Mouse (Mus musculus) right cerebral cortex, postnatal 25 days (tissue): ENCODE data around the gene Zfp987.
"Not testable (repeated sequence)": the region's sequence is repeated elsewhere in the genome, so short reads cannot be mapped to it uniquely, and the experiment has no call there.

Experiments used
- DNase-seq: peaks from one replicate; pipeline ENCODE4 v3.0.0; 2022

Zfp987 gene

DNA sequence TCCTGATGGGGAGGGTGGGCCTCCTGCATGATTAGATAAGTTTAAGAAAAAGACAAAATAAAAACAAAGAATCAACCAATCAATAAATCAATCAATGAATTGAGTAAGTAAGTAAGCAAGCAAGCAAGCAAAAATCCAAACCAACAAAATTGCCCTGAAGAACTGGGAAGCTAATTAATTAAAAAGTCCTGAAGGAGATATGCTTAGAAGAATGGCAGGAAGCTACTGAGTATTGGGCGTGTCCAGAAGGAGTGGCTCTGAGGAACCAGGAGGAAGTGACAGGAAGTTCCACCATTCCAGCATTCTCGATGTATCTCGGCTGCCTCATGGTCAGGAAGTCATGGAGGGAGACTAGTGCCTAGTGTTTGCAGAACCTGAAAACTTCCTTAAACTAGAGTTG is at the start of gene Zfp987:
Gene Zfp987, plus strand, starts transcription at position 301 of the 400 bp plus-strand sequence.
- not testable (repeated sequence) for DNase-seq

DNA sequence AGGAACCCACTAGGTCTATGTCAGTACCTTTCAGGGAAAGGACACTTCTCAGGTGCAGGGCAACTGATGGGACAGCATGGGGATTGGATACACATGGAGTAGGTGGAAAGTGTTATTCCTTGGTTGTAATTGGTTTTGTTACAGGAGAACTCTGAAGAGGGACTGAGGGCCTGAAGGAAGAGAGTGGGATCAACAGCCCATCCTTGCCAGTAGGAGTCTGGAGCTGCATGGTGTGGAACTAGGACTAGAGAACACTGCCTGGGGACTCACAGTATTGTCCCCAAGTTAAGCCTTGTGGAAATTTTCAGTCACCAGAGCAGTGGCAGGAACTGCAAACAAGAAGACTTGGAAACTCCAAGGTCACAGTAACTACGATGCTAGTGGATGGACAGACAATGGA is 44.6 kb upstream of the Zfp987 start:
- not testable (repeated sequence) for DNase-seq

DNA sequence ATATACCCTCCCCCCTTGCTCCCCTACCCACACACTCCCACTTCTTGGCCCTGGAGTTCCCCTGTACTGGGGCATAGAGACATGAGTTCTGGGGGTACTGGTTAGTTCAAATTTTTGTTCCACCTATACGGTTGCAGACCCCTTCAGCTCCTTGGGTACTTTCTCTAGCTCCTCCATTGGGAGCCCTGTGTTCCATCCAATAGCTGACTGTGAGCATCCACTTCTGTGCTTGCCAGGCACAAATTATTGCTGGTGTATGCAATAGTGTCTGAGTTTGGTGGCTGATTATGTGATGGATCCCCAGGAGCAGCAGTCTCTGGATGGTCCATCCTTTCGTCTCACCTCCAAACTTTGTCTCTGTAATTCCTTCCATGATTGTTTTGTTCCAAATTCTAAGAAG is 43.7 kb upstream of the Zfp987 start:
- not testable (repeated sequence) for DNase-seq

DNA sequence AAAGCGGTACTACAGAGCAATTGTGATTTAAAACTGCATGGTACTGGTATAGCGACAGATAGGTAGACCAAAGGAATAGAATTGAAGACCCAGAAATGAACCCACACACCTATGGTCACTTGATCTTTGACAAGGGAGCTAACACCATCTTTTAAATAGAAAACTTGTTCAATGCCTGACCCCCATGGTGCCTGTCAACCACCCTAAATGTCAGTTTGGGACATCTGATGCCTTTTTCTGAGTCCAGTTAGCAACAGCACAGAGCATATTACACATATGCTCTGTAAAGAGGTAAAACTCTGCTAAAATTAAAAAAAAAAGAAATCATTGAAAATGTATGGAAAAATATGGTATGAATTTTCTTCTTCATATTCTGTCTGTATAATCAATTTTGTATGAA is 41.8 kb upstream of the Zfp987 start:
- no peak for DNase-seq

DNA sequence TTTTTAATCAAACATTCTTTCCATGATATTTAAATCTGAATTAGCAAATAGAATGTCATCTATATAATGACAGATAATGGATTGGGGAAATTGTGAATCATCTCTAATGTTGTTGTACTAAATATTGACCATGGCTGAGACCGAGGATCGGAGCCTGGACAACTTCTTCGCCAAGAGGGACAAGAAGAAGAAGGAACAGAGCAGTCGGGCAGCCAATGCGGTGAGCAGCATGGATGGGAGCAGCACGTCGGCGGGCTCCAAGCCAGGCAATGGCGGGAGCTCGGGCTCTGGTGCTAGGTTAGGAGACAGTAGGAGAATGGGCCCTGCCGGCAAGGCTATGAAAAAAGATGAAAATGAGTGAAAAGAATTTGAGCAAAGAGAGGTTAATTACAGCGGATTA is 38.5 kb upstream of the Zfp987 start:
- not testable (repeated sequence) for DNase-seq

DNA sequence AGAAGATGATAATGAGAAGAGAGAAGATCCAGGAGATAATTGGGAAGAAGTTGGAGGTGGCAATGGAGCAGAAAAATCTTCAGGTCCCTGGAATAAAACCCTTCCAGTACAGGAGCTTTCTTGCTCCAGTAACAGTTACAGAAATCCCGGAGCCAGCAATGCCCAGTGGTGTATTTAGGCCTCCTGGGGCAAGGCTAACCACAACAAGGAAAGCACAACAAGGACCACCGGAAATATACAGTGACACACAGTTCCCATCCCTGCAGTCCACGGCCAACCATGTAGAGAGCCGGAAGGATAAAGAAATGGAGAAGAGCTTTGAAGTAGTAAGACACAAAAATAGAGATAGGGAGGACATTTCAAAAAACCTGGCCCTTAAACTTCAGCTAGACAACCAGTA is 38.0 kb upstream of the Zfp987 start:
- DNase-seq: not testable (repeated sequence)

DNA sequence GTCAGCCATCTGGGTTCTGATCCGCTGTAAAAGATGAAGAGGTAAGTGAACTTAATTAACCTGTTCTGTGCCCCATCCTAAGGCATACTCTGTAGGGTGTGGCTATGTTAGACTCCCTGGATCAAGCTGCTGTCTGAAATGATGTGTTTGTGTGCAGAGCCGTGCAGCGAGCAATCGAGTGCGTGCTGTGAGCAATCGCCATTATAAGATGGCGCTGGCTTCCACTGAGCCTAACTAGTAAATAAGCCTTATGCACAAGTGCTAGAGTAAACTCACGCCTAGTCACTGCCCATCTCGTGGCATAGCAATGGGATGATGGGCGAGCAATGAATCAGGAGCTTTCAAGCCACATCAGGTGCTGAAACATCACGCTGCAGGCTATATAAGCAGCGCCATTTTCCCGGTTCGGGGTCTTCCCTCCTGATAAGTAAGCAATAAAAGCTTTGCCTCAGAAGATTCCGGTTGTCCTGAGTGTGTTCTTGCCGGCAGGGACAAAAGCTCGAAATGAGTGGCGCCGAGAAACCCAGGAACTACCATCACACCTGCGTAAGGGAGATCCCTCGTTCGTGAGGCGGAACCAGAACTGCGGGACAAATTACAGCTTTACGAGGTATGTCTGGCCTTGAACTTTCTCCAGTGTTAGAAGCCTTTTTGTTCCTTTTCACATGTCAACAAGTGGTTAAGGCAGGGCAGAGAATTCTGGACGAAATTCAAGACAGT is 37.0 kb upstream of the Zfp987 start:
- not testable (repeated sequence) for DNase-seq

DNA sequence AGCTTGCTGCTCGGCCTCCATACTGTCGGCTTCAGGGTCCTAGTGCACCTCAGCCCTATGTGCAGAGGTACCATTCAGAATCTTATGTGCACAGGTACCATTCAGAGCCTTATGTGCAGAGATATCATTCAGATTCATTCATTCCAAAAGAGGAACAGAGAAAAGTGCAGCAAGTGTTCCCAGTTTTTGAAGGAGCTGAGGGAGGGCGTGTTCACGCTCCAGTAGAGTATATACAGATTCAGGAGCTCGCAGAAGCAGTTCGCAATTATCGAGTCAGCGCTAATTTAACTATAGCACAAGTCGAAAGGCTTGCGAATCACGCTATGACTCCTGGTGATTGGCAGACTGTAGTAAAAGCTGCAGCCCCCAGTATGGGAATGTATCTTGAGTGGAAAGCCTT is 36.0 kb upstream of the Zfp987 start:
- not testable (repeated sequence) for DNase-seq

DNA sequence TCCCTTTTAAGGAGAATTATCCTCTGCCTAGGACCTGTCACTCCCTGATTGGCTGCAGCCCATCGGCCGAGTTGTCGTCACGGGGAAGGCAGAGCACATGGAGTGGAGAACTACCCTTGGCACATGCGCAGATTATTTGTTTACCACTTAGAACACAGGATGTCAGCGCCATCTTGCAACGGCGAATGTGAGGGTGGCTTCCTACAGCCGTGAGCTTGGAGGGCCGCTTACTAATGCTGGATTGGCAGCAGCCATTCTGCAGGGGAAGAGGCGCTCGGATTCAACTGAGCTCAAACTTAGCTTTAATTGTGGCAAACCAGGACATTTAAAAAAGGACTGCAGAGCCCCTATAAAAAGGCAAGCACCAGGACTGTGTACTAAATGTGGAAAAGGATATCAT is 35.1 kb upstream of the Zfp987 start:
- DNase-seq: not testable (repeated sequence)

DNA sequence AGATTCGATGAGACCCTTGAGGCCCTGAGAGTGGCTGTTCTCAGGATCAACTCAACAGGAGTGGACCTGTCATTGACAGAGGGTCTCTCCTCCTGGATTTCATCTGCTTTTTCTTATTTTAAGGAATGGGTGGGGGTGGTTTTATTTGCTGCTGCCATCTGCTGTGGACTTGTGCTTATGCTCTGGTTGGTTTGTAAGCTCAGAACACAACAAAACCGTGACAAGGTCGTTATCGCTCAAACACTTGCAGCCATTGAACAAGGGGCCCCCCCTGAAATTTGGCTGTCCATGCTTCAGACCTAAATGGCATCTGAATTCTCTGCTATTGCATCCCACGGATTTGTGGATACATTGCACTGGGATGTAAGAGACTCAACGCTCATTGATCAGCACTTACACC is 34.1 kb upstream of the Zfp987 start:
- DNase-seq: not testable (repeated sequence)

DNA sequence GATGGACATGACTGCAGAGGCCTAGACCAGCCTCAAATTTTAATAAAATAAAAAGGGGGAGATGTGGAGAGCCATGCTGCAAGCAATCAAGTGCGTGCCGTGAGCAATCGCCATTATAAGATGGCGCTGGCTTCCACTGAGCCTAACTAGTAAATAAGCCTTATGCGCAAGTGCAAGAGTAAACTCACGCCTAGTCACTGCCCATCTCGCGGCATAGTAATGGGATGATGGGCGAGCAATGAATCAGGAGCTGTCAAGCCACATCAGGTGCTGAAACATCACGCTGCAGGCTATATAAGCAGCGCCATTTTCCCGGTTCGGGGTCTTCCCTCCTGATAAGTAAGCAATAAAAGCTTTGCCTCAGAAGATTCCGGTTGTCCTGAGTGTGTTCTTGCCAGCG is 33.5 kb upstream of the Zfp987 start:
- not testable (repeated sequence) for DNase-seq

DNA sequence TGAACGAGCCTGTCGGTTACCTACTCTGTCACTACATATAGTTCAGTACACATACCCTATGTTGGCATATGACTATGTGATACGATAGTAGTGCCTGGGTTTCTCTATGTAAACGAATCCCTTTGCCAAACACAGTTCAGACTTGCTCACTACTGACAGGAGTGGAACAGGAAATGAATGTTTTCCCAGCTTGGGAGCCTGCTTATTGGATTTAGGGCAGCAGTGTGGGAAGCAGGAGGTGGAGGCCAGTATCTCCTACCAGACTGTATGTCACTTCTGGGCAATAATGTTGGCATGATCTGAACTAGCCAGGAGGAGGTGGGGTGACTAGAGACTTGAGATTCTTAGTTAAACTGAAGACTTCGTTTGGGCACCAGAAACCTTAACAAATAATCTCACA is 32.3 kb upstream of the Zfp987 start:
- DNase-seq: not testable (repeated sequence)

DNA sequence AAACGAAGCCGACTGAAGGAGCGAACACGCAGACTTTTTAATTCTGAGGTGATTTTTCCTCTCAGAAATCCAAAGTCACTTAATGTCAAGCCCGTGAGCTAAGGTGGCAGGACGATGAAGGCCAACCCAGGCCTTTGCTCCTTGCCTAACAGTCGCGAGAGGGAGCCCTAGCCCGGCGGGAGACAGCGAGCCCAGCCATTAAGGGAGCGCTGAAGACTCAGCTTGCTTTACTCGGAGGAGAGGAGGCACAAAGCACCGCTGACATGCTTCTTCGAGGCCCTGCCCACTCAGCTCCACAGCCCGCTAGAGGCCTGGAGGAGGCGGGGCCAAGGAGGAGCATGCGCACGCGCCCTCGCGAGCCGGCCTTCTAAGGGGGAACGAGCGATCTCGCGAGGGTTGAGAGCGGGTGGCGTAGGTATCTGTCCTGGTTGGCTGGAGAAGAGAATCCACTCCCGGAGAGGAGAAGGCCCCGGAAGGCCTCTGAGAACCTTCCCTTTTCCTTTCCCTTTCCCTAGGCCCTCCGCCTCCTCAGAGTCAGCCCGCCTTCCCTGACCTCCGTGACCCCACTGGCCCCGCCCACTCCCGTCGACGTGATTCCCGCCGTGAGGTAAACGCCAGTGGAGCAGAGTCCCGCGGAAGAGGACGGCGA is 30.0 kb upstream of the Zfp987 start:
- not testable (repeated sequence) for DNase-seq

DNA sequence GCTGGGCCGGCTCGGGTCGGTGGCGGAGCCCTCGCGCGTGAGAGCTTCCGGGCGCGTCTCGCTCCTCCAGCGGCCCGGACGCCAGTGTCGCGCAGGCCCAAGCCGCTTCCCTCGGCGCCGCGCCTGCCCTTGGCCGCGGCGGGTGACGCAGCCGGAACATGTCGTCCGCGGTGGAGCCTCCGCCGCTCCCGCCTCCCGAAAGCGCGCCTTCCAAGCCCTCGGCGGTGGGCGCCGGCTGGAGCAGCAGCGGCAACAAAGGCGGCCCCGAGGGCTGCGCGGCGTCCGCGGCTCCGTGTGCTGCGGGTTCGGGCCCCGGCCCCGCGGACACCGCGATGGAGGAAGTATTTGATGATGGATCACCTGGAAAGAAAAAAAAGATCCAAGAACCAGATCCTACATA is 29.5 kb upstream of the Zfp987 start:
- not testable (repeated sequence) for DNase-seq

DNA sequence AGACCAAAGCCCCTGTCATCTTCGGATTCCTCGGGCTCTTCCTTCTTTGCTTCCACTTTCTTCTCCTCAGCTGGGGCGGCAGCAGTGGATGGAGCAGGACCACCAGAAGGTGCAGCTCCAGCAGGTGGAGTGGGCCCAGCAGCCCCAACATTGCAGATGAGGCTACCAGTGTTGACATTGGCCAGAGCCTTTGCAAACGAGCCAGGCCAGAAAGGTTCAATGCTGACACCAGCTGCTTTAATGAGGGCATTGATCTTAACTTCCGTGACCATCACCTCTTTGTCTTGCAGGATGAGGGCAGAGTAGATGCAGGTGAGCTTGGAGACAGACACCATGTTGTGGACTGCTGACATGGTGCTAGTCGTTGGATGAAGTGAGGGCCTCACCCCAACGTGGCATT is 23.8 kb upstream of the Zfp987 start:
- DNase-seq: not testable (repeated sequence)

DNA sequence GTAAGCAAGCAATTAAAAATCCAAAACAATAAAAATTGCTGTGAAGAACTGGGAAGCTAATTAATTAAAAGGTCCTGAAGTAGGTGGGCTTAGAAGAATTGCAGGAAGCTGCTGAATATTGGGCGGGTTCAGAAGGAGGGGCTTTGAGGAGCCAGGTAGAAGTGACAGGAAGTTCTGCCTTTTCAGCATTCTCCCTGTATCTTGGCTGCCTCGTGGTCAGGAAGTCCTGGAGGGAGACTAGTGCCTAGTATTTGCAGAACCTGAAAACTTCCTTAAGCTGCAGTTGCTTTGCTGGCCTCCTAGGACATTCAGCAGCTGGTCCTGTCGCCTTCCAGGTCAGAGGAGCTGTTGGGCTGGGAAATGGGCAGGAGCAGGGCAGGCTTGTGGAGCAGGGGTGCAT is 4.3 kb downstream of the Zfp987 start:
- DNase-seq: not testable (repeated sequence)

DNA sequence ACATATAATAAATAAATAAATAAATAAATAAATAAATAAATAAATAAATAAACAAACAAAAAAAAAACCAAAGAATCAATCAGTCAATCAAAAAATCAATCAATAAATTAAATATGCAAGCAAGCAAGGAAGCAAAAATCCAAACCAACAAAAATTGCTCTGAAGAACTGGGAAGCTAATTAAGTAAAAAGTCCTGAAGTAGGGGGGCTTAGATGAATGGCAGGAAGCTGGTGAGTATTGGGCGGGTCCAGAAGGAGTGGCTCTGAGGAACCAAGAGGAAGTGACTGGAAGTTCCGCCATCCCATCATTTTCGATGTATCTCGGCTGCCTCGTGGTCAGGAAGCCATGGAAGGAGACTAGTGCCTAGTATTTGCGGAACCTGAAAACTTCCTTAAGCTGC is 59.4 kb downstream of the Zfp987 start, which contains the start of gene Zfp600:
Gene Zfp600, plus strand, starts transcription at position 301 of the 400 bp plus-strand sequence.
- not testable (repeated sequence) for DNase-seq

DNA sequence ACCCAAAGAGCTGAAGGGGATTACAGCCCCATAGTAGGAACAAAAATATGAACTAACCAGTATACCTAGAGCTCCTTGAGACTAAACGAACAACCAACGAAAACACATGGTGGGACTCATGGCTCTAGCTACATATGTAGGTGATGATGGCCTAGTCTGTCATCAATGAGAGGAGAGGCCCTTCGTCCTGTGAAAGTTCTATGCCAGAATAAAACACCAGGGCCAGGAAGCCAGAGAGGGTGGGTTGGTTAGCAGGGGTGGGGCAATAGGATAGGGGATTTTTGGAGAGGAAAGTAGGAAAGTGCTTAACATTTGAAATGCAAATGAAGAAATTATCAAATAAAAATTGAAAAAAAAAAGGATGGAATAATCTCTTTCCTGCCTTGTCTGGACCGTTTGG is 65.8 kb downstream of the Zfp987 start:
- not testable (repeated sequence) for DNase-seq

DNA sequence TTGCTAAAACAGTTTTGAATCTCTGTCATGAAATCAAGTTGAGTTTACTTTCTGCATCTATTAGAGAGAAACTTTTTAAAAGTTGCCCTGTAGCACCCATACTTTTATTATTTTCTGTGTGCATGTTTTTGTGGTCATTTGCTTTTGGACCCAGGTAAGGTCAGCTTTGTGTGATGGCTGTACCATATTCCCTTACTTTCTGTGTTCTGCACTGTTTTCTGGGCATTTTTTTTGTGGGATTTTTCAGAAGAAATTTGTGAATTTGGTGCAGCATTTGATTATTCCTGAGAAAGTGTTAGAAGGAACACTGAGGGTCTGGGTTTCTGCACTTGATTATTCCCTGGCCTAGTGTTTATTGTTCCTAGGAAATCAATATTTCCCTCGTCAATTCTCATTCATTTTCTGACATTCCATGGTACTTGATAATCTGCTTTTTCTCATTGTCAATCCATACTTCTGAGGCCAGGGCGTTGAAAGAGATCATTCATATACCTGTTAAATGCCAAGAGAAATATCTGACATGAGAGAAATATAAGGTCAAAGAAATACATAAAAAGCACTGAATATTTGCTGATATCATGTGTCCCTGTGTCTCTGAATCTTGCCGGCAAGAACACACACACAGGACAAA is 70.2 kb downstream of the Zfp987 start:
- not testable (repeated sequence) for DNase-seq

DNA sequence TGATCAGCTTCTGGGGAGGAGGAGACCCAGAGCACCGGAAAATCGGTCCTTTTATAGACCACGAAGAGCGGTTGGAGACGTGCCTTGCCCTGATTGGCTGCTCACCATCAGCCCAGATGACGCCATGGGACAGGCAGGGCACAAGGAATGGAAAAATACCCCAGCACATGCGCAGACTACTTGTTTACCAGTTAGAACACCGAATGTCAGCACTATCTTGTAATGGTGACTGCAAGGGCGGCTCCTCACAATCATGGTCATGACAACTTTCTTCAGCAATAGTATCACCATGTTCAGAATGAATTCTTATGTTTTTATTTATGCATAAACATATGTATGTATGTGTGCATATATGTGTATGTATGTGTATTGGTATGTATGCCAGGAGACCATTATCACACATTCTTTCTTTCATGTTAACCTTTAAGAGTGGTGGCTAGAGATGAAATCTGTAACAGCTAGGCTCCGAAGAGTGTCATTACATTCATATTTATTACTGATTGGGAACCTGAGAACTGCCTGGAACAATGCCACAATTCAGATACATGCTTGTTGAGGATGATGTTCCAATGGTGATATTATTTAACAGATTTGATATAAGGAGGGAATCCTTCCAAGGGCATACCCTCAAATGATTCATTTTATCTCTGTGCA is 70.9 kb downstream of the Zfp987 start:
- DNase-seq: peak; percentile 8

DNA sequence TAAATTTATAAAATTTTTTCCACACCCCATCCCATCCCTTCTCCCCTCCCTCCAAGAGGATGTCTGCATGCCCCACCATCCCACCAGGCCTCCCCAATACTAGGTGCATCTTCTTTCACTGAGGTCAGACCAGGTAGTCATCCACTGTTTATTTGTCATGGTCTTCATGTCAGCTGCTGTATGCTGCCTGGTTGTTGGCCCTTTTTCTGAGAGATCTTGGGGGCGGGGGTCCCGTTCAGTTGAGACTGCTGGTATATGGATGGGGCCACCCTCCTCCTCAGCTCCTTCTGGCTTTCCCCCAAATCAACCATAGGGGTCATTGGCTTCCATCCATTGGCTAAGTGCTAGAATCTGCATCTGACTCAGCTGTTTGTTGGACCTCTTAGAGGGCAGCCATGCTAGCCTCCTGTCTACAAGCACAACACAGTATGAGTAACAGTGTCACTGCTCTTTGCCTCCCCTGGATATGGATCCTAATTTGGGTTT is 71.7 kb downstream of the Zfp987 start:
- DNase-seq: not testable (repeated sequence)

DNA sequence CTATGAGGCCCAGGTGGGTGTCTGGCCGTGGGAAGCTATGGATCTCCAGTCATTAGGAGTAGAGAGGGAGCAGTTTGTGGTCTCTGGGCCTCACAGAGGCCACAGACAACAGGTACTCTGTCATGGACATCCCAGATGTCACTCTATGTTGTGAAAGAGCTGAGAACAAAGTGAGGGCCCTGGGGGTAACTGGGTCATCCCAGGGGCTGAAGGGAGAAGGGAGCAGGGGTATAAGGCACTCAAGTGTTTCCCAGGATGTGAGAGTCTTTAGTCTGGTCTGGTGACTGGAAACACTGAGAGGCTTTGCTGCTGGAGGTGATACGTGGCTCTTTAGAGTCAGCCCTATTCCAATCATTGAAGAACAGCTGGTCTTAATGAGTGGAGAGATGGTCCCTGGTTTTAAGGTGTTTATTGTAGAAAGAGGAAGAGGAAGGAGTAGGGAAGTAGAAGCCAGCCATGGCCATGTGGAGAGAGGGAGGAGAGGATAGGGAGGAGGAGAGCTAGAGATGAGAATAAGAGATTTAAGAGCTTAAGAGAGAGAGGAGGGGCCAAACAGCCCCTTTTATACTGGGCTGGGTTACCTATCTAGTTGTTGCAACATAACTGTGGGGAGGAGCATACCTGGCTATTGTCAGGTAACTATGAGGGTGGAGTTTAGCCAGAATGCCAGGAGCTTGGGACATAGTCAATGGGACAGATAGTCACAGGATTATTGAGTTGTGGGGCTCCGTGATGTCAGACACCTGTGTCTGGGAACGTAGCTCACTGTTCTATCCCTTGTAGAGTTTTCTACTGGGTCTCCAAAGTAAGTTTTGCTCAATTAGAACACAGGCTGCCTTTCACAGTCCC is 76.5 kb downstream of the Zfp987 start:
- DNase-seq: not testable (repeated sequence)
